Comparison of ENCODE assay signal across 8 mouse cellular contexts in the genomic region with DNA sequence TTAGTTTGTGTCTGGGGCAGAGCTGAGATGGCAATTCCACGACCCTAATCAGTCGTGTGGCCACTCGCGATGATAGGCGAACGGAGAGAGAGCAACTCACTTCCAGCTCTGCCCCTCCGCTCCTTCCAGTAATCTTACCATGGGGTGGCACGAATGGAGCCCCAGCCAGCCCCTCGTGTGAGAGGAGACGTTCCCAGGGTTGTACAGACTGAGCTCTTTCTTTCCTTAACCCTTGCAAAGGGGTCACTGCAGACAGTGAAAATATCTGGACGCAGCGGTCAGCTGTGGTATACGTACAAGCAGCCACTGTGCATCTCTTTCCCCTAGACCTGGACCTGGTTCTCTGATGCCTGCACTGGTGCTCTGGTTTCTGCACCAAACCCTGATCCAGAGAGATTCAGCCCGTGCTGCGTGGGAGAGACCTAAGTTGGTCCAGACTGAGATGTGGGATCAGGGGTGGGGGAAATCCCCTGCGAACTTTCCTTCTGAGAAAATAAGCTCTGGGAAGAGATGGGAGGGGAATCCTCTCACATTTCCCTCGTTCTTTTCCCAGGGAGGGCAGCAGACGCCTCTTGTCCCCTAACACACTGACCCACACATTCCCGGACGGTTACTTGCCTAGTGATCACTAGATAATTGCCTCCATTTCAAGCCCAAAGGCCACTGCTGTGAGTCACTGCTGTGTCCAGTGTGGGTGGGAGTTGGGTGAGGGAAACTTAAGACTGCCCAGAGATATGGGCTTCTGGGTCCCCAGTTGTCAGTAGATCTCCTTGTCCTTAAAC. TPM values are rescaled to one million over a fixed set of nuclear protein-coding genes. Genes with fewer than 3 reads are reported as not detected.
DNase-seq lines count a peak whose midpoint lies in the region; ATAC-seq and TF ChIP-seq lines count a peak whose summit lies in the region.

No protein-coding gene starts in this region.

- no peak for DNase-seq in heart, adult 2 months
- no peak for DNase-seq in heart, postnatal 36 days
- peak; percentile 87 for DNase-seq in 3T3-L1 (ENCODE audit: low read depth, low spot score)
- no peak for DNase-seq in embryonic facial prominence, embryonic 10.5 days (ENCODE audit: low spot score)
- DNase-seq in limb, embryonic 10.5 days (ENCODE audit: low spot score): no peak
- no peak for DNase-seq in layer of hippocampus, adult 9-11 months
- DNase-seq in kidney, postnatal 25 days: no peak

- intact Hi-C loops in heart, adult 2 months (cut with DNase I): loop anchor here (5.0 kb wide), 1 partner anchor 173 kb away; no protein-coding TSS in a partner anchor
- intact Hi-C loops in heart, postnatal 36 days (cut with DNase I): loop anchor here (1.0 to 5.0 kb wide), 4 partner anchors 14 to 423 kb away; partner anchors contain the start of gene Cry2

- no peaks in the 10 kb centered on the region for H3K9me3 ChIP-seq in embryonic facial prominence, embryonic 10.5 days
- H3K9me3 ChIP-seq in limb, embryonic 10.5 days (replicated peaks): no peaks in the 10 kb centered on the region
- H3K9me3 ChIP-seq in midbrain, embryonic 16.5 days (replicated peaks; ENCODE audit: control insufficient read depth, low read length, poor library complexity, severe bottlenecking): no peaks in the 10 kb centered on the region

- peaks cover 12% of the 10 kb centered on the region for H3K4me1 ChIP-seq in heart, adult 2 months (ENCODE audit: control insufficient read depth, insufficient read depth, low read length)
- peaks cover 50% of the 10 kb centered on the region for H3K4me1 ChIP-seq in embryonic facial prominence, embryonic 10.5 days
- peaks cover 42% of the 10 kb centered on the region for H3K4me1 ChIP-seq in limb, embryonic 10.5 days
- peaks cover 14% of the 10 kb centered on the region for H3K4me1 ChIP-seq in midbrain, embryonic 16.5 days (ENCODE audit: control insufficient read depth, insufficient read depth, low read length)

- peak overlapping the region; percentile 74 for H3K9ac ChIP-seq in heart, adult 2 months (ENCODE audit: low read depth, low read length)
- H3K9ac ChIP-seq in midbrain, embryonic 16.5 days (ENCODE audit: low read depth, low read length): peak overlapping the region; percentile 73

- ATAC-seq in midbrain, embryonic 16.5 days: peak; percentile 57

- no peak for TF ChIP-seq CTCF in heart, adult 2 months (IDR thresholded peaks at IDR 0.05)

- H3K79me2 ChIP-seq in heart, adult 2 months (replicated peaks; ENCODE audit: control insufficient read depth, insufficient read depth, low read length): no peaks in the 10 kb centered on the region

- peak overlapping the region; percentile 92 for H3K27ac ChIP-seq in heart, adult 2 months
- peak overlapping the region; percentile 88 for H3K27ac ChIP-seq in embryonic facial prominence, embryonic 10.5 days (replicated peaks)
- H3K27ac ChIP-seq in limb, embryonic 10.5 days: peak overlapping the region; percentile 86
- H3K27ac ChIP-seq in midbrain, embryonic 16.5 days (ENCODE audit: low read length): peak overlapping the region; percentile 77

- H3K36me3 ChIP-seq in heart, adult 2 months (ENCODE audit: control insufficient read depth, insufficient read depth, low read length): no peaks in the 10 kb centered on the region
- no peaks in the 10 kb centered on the region for H3K36me3 ChIP-seq in embryonic facial prominence, embryonic 10.5 days (replicated peaks)
- H3K36me3 ChIP-seq in limb, embryonic 10.5 days: no peaks in the 10 kb centered on the region
- H3K36me3 ChIP-seq in midbrain, embryonic 16.5 days (ENCODE audit: control insufficient read depth, insufficient read depth, low read length): no peaks in the 10 kb centered on the region

- no peak; the same call in 1 of the 2 replicates for TF ChIP-seq POLR2A in heart, adult 2 months (IDR thresholded peaks at IDR 0.05; ENCODE audit: insufficient read depth, low read depth, low read length)

- H3K4me2 ChIP-seq in midbrain, embryonic 16.5 days (ENCODE audit: low read length): peak overlapping the region; percentile 92

- peak overlapping the region; percentile 80 for H3K4me3 ChIP-seq in heart, adult 2 months
- H3K4me3 ChIP-seq in embryonic facial prominence, embryonic 10.5 days: peak overlapping the region; percentile 64
- peak overlapping the region; percentile 58 for H3K4me3 ChIP-seq in limb, embryonic 10.5 days
- peak overlapping the region; percentile 53 for H3K4me3 ChIP-seq in midbrain, embryonic 16.5 days (ENCODE audit: low read depth, low read length)

- H3K27me3 ChIP-seq in heart, adult 2 months (ENCODE audit: control insufficient read depth, insufficient read depth, low read length): no peaks in the 10 kb centered on the region
- peaks cover 36% of the 10 kb centered on the region for H3K27me3 ChIP-seq in embryonic facial prominence, embryonic 10.5 days (replicated peaks; ENCODE audit: low read depth, poor library complexity, severe bottlenecking)
- H3K27me3 ChIP-seq in limb, embryonic 10.5 days (ENCODE audit: low read depth, poor library complexity, severe bottlenecking): peaks cover 23% of the 10 kb centered on the region
- H3K27me3 ChIP-seq in midbrain, embryonic 16.5 days (ENCODE audit: control insufficient read depth, insufficient read depth, low read depth, low read length): no peaks in the 10 kb centered on the region; the same call in 1 of the 2 replicates

- 4% methylated on average over 20 of the region's 20 CpGs for WGBS in heart, adult 2 months
- WGBS in embryonic facial prominence, embryonic 10.5 days: 2% methylated on average over 20 of the region's 20 CpGs
- 2% methylated on average over 20 of the region's 20 CpGs for WGBS in limb, embryonic 10.5 days
- 2% methylated on average over 20 of the region's 20 CpGs for WGBS in midbrain, embryonic 16.5 days

- no peak for TF ChIP-seq EP300 in heart, adult 2 months (IDR thresholded peaks at IDR 0.05; ENCODE audit: insufficient read depth, low read depth, low read length)

RNA-seq across cellular contexts. Expression of gene Creb3l1, which starts 15.5 kb away (rescaled TPM):
- 1 to 10 TPM; 3.8 to 5.8 TPM for total RNA-seq in heart, adult 2 months (2021)
- 3.3 and 4.5 TPM in 2 replicates for polyA plus RNA-seq in heart, adult 2 months (2012; rRNA removed)
- 1 to 10 TPM; 4.4 TPM for total RNA-seq in heart, postnatal 36 days (2021)
- polyA plus RNA-seq in embryonic facial prominence, embryonic 10.5 days (2016; fragmentation: Nextera tagmentation; extraction: Ambion mirVana): 0.93 and 1.0 TPM in 2 replicates
- polyA plus RNA-seq in limb, embryonic 10.5 days (2016; fragmentation: Nextera tagmentation; extraction: Ambion mirVana): 0.45 and 1.1 TPM in 2 replicates
- 1.2 and 1.9 TPM in 2 replicates for polyA plus RNA-seq in midbrain, embryonic 16.5 days (2015; fragmentation: Nextera tagmentation; extraction: Ambion mirVana)

RNA-seq across cellular contexts. Expression of gene Dgkz, which starts 33.1 kb away (rescaled TPM):
- 10 to 100 TPM; 35.5 to 37.5 TPM for total RNA-seq in heart, adult 2 months (2021)
- polyA plus RNA-seq in heart, adult 2 months (2012; rRNA removed): 102 and 118 TPM in 2 replicates
- total RNA-seq in heart, postnatal 36 days (2021): 10 to 100 TPM; 48.4 to 51.2 TPM
- 42.1 and 45.0 TPM in 2 replicates for polyA plus RNA-seq in embryonic facial prominence, embryonic 10.5 days (2016; fragmentation: Nextera tagmentation; extraction: Ambion mirVana)
- 57.3 and 59.9 TPM in 2 replicates for polyA plus RNA-seq in limb, embryonic 10.5 days (2016; fragmentation: Nextera tagmentation; extraction: Ambion mirVana)
- polyA plus RNA-seq in midbrain, embryonic 16.5 days (2015; fragmentation: Nextera tagmentation; extraction: Ambion mirVana): 28.3 and 33.3 TPM in 2 replicates
